Mouse (Mus musculus): ENCODE measurements around the gene Vmn1r75.

- TF ChIP-seq CTCF (IDR thresholded peaks at IDR 0.05; ENCODE audit: control insufficient read depth, insufficient read depth, low read length) (no peak), POLR2A (IDR thresholded peaks at IDR 0.05; ENCODE audit: borderline replicate concordance, control insufficient read depth, low read depth, low read length) (no peak)
Observed at GRCm38 (mm10) chr7:11833680-11834079, 40.8 kb upstream of the Vmn1r75 start, which contains the start of gene Vmn1r74.
